Mouse (Mus musculus): ENCODE measurements around the gene Olfr935.

The Olfr935 gene

GRCm38 (mm10) chr9:38999583-38999982, at the start of gene Olfr935:
TSS of gene Olfr935 (minus strand) at chr9:38999683.
- DNase-seq (ENCODE audit: low read depth) = no peak

- DNase-seq (ENCODE audit: low read depth) = no peak
These were observed 23.8 kb upstream of the Olfr935 start, which contains the start of gene Olfr146 for GRCm38 (mm10) chr9:39023277-39023676. TSS of gene Olfr146 (minus strand) at chr9:39023377.

- no peak for DNase-seq (ENCODE audit: low read depth)
These were observed 11.3 kb downstream of the Olfr935 start, which contains the start of gene Olfr934 for GRCm38 (mm10) chr9:38988215-38988614. TSS of gene Olfr934 (minus strand) at chr9:38988315.

GRCm38 (mm10) chr9:38972013-38972412, 27.5 kb downstream of the Olfr935 start, which contains the start of gene Olfr933:
TSS of gene Olfr933 (plus strand) at chr9:38972313.
- DNase-seq (ENCODE audit: low read depth) = no peak

DNA sequence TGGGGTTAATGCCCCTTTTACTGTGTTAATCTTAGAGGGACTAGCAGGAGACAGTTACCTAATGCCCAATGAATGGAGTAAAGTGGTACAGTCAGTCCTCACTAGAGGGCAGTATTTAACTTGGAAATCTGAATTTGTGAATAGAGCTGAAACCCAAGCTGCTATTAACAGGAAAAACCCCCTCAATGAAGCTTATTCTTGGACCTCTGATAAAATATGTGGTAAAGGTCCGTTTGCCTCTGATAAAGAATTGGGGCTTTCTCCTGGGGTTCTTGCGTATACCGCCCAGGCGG, 45.4 kb downstream of the Olfr935 start:
- no peak for DNase-seq (ENCODE audit: low read depth)

DNA sequence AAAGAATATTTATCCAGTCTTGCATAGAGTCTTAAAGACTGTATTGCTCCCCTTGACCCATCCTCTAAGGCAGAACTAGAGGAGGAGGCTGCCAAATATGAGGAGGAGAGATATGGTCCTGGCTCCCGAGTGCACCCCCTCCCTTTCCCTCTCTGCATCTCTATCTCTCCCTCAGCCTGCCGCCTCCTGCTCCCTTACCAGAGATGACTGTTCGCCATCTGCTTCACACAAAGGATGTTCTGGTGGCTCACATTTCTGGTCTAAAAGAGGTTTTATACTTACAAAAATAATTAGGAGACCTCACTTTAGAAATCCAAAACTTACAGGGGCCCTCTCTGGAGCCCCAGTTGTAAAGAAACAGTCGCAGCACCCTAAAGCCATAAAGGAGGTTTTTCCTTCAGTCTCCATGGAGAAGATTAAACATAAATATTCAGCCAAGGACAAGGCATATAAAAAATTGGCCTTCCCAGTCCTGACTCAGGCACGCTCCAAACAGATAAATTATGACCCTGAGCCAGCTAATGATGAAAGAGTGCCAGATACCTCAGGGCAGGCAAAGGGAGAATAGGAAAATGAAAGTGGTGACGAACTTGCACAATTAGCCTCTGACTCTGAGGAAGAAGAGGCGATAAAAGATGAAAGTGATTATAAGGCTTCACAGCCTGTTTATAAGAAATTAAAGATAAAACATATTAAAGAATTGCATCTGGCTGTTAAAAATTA, 45.9 kb downstream of the Olfr935 start:
- DNase-seq (ENCODE audit: low read depth) = no peak
